Mouse (Mus musculus): ENCODE data around the gene Gm10392. TPM values are rescaled to one million over a fixed set of nuclear protein-coding genes. Genes with fewer than 3 reads are reported as not detected.

The Gm10392 gene
- polyA plus RNA-seq, 2 experiments: not detected

DNA sequence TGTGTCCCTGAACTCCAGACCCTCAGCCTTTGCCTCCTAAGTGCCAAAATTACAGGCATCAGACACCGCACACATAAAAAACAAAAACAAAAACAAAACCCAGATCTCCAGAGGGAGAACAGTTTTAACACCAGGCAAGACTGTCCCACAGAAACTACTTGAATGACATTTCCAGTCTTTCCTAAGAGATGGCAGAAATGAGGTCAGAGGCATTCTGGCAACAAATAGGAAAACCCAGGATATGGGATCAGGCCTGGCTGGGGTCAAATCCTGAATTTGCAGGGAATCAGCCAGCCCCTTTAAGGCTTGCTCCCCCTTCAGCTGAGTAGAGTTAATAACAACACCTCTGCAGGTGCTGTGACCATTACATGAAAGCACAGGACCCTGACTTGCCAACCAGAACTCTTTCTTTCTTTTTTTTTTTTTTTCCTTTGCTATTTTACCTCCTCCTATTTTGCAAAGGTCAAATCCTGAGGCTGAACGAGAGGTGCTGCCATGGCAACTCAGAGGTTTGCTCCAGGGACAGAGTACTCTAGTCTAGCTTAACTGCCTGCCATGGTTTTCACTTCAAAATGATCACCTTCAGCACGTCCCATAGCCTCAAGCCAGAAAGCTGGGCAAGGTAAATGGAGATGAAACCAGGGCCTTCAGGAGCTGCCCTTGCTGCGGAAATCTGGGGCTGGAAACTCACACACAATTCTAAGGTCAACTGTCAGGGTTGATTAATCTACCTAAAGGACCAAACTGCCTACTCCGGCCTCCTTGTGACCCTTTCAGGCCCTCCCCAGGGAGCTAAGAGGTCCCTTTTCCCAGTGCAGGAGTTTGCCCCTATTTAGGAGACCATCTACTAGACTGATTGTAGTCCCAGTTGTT is 2.2 kb downstream of the Gm10392 start:
- Histone ChIP-seq H3K36me3 (replicated peaks; ENCODE audit: control insufficient read depth, insufficient read depth, low read depth) (no peaks in the 10 kb centered on the region), H3K4me2 (ENCODE audit: low read depth) (no peak overlapping the region; the same call in none of the 2 replicates), H3K27ac (no peak overlapping the region), H3K9me3 (ENCODE audit: control insufficient read depth, low read length) (no peaks in the 10 kb centered on the region), H3K4me1 (replicated peaks; ENCODE audit: control insufficient read depth in 2 of 2, insufficient read depth in 2 of 2, low read length in 1 of 2) (peaks cover 18 to 23% of the 10 kb centered on the region in 2 experiments), H3K4me3 (ENCODE audit: insufficient read depth in 1 of 2, low read depth in 2 of 2, low read length in 2 of 2) (no peak overlapping the region), H3K9ac (replicated peaks) (no peak overlapping the region), H3K27me3 (ENCODE audit: control insufficient read depth, insufficient read depth, low read length) (peaks cover 37% of the 10 kb centered on the region)
- ATAC-seq (ENCODE audit: insufficient read depth) (no peak), DNase-seq (ENCODE audit: low read depth in 3 of 3, low spot score in 3 of 3) (no peak)
- TF ChIP-seq EP300 (IDR thresholded peaks at IDR 0.05; ENCODE audit: low read depth): no peak
- no peak for TF ChIP-seq CTCF (IDR thresholded peaks at IDR 0.05; ENCODE audit: low read depth)
- WGBS (ENCODE audit: insufficient replicate concordance): 67% methylated on average over 5 of the region's 5 CpGs

DNA sequence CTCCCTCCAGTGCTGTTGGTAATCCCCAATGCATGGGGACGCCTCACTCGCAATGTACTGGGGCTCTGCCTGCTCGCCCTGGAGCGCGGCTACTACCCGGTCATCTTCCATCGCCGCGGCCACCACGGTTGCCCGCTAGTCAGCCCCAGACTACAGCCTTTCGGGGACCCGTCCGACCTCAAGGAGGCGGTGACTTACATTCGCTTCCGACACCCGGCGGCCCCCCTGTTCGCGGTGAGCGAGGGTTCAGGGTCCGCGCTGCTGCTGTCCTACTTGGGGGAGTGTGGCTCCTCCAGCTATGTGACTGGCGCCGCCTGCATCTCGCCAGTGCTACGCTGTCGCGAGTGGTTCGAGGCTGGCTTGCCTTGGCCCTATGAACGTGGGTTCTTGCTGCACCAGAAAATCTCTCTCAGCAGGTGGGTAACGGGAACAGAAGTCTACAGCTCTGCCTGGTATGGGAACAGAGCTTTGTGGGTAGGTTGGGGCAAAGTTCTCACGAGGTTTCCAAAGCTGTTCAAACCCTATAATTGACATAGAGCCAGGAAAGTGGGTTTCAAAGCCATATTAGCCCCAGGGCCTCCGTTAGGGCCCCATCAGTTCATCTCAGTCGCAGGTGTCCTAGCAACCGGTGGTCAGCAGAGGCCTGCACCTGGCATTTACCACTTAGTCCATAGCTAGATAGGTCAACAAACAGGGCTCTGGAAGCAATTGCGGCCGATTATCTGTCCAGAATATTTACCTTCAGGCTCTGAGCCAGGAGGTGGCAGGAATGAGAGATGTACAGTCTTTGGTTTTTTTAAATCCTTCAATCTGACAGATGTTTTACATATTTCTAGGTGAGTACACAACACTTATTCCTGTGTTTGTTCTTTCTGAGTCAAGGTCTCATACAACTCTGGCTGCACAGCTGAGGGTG is 3.1 kb downstream of the Gm10392 start, which contains the start of gene Trp53i13:
Trp53i13 (minus strand) TSS at position 344 of the 916 bp plus-strand sequence.
- Histone ChIP-seq H3K9me3 (ENCODE audit: control insufficient read depth, low read length) (no peaks in the 10 kb centered on the region), H3K27ac (no peak within 1 kb of the TSS), H3K9ac (replicated peaks) (peak within 1 kb of the TSS; percentile 46), H3K27me3 (ENCODE audit: control insufficient read depth, insufficient read depth, low read length) (peaks cover 37% of the 10 kb centered on the region), H3K4me1 (replicated peaks; ENCODE audit: control insufficient read depth in 2 of 2, insufficient read depth in 2 of 2, low read length in 1 of 2) (peaks cover 18 to 23% of the 10 kb centered on the region in 2 experiments), H3K4me2 (ENCODE audit: low read depth) (peak within 1 kb of the TSS; percentile 98), H3K4me3 (ENCODE audit: insufficient read depth in 1 of 2, low read depth in 2 of 2, low read length in 2 of 2) (peak within 1 kb of the TSS; percentile 39 to 80), H3K36me3 (replicated peaks; ENCODE audit: control insufficient read depth, insufficient read depth, low read depth) (no peaks in the 10 kb centered on the region)
- DNase-seq (ENCODE audit: low read depth in 3 of 3, low spot score in 3 of 3) (no peak), ATAC-seq (ENCODE audit: insufficient read depth) (no peak)
- 12% methylated on average over 39 of the region's 39 CpGs for WGBS (ENCODE audit: insufficient replicate concordance)
- TF ChIP-seq EP300 (IDR thresholded peaks at IDR 0.05; ENCODE audit: low read depth) (no peak), CTCF (IDR thresholded peaks at IDR 0.05; ENCODE audit: low read depth) (no peak)

- ATAC-seq (ENCODE audit: insufficient read depth) (peak; percentile 46), DNase-seq (ENCODE audit: low read depth in 3 of 3, low spot score in 3 of 3) (peak in 1 of 3 experiments; percentile 52)
- peak within 1 kb of the TSS; percentile 80 to 84 for H3K4me3 ChIP-seq (ENCODE audit: insufficient read depth in 1 of 2, low read depth in 2 of 2, low read length in 2 of 2)
- no peak for TF ChIP-seq CTCF (IDR thresholded peaks at IDR 0.05; ENCODE audit: low read depth)
- TF ChIP-seq EP300 (IDR thresholded peaks at IDR 0.05; ENCODE audit: low read depth): no peak
- peak within 1 kb of the TSS; percentile 46 for H3K9ac ChIP-seq (replicated peaks)
- peaks cover 18 to 23% of the 10 kb centered on the region in 2 experiments for H3K4me1 ChIP-seq (replicated peaks; ENCODE audit: control insufficient read depth in 2 of 2, insufficient read depth in 2 of 2, low read length in 1 of 2)
- H3K4me2 ChIP-seq (ENCODE audit: low read depth): peak within 1 kb of the TSS; percentile 98
- no peaks in the 10 kb centered on the region for H3K9me3 ChIP-seq (ENCODE audit: control insufficient read depth, low read length)
- H3K27me3 ChIP-seq (ENCODE audit: control insufficient read depth, insufficient read depth, low read length): peaks cover 37% of the 10 kb centered on the region
- 1% methylated on average over 69 of the region's 72 CpGs for WGBS (ENCODE audit: insufficient replicate concordance)
- H3K27ac ChIP-seq: peak within 1 kb of the TSS; percentile 16; the same call in 1 of the 2 replicates
- H3K36me3 ChIP-seq (replicated peaks; ENCODE audit: control insufficient read depth, insufficient read depth, low read depth): no peaks in the 10 kb centered on the region
Observed at GRCm38 (mm10) chr11:77514832-77515636, 4.0 kb downstream of the Gm10392 start, which contains the start of gene Abhd15. Gene Abhd15, plus strand, starts transcription at chr11:77515121.

DNA sequence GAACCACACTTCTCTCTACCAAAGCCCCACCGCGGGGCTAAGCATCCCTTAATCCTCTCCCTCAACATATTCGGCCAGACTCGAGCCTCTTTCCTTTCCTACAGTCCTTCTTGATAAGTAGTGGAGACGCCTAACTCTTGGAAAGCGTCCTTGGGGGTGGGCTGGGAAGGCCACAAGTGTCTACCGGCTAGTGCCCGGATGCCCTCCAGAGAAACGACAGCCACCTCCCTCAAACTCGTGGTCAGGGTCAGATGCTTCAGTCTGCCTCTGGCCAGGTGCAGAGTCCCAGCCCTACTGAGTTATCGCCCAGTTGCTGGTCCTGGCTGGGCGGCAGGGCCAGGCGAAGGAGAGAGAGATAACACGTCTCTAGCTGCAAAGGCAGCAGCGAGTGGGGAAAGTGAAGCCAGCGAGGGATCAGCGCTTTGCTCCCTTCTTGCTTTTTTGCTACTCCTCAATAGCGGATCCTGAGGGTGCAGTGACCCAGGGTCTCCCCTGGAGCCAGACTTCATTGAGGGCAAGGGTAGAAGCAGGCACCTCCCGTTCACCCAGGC is 4.6 kb downstream of the Gm10392 start:
- ATAC-seq (ENCODE audit: insufficient read depth) (peak; percentile 42), DNase-seq (ENCODE audit: low read depth in 3 of 3, low spot score in 3 of 3) (peak in 1 of 3 experiments; percentile 57)
- WGBS (ENCODE audit: insufficient replicate concordance): 4% methylated on average over 19 of the region's 19 CpGs
- Histone ChIP-seq H3K4me3 (ENCODE audit: insufficient read depth in 1 of 2, low read depth in 2 of 2, low read length in 2 of 2) (peak overlapping the region; percentile 36 to 80), H3K9me3 (ENCODE audit: control insufficient read depth, low read length) (no peaks in the 10 kb centered on the region), H3K9ac (replicated peaks) (peak overlapping the region; percentile 46), H3K4me1 (replicated peaks; ENCODE audit: control insufficient read depth in 2 of 2, insufficient read depth in 2 of 2, low read length in 1 of 2) (peaks cover 18 to 21% of the 10 kb centered on the region in 2 experiments), H3K4me2 (ENCODE audit: low read depth) (peak overlapping the region; percentile 98), H3K27me3 (ENCODE audit: control insufficient read depth, insufficient read depth, low read length) (peaks cover 37% of the 10 kb centered on the region), H3K27ac (peak overlapping the region; percentile 16; the same call in 1 of the 2 replicates), H3K36me3 (replicated peaks; ENCODE audit: control insufficient read depth, insufficient read depth, low read depth) (no peaks in the 10 kb centered on the region)
- TF ChIP-seq EP300 (IDR thresholded peaks at IDR 0.05; ENCODE audit: low read depth) (no peak), CTCF (IDR thresholded peaks at IDR 0.05; ENCODE audit: low read depth) (no peak)
